10 mouse cellular contexts compared by ENCODE assay signal in genomic region chr7:143343781-143344306, GRCm38 (mm10).
A peak's percentile ranks its signal among the peaks of the same experiment; 100 is the strongest.
DNase-seq lines count a peak whose midpoint lies in the region; ATAC-seq and TF ChIP-seq lines count a peak whose summit lies in the region.
"Had no signal": no experiment of that assay in that cellular context is flagged by ENCODE, and none has a peak within 500 bp of the region (broad histone marks: within the 10 kb centered on the region; RNA-seq: fewer than 3 reads in every experiment).

No protein-coding gene starts in this region.

- no peaks in the 10 kb centered on the region for H3K36me3 ChIP-seq in kidney, adult 2 months (ENCODE audit: control insufficient read depth, insufficient read depth, low read length)
- H3K36me3 ChIP-seq in embryonic facial prominence, embryonic 13.5 days: no peaks in the 10 kb centered on the region
- H3K36me3 ChIP-seq in hindbrain, embryonic 15.5 days: no peaks in the 10 kb centered on the region
- no peaks in the 10 kb centered on the region for H3K36me3 ChIP-seq in midbrain, embryonic 13.5 days

- ATAC-seq in embryonic facial prominence, embryonic 13.5 days (ENCODE audit: insufficient number of reproducible peaks, insufficient read depth, low FRiP score, low TSS enrichment, low read depth): no peak
- 0 out of 2 replicates have a peak, but pooled peaks have one; percentile 40 for ATAC-seq in hindbrain, embryonic 15.5 days (ENCODE audit: low FRiP score, low read depth)
- peak; percentile 55; the same call in 1 of the 2 replicates for ATAC-seq in midbrain, embryonic 13.5 days

- H3K9me3 ChIP-seq in embryonic facial prominence, embryonic 13.5 days: no peaks in the 10 kb centered on the region
- no peaks in the 10 kb centered on the region for H3K9me3 ChIP-seq in hindbrain, embryonic 15.5 days
- no peaks in the 10 kb centered on the region for H3K9me3 ChIP-seq in midbrain, embryonic 13.5 days

- H3K27me3 ChIP-seq in kidney, adult 2 months (replicated peaks; ENCODE audit: control insufficient read depth, insufficient read depth, low read length): no peaks in the 10 kb centered on the region
- H3K27me3 ChIP-seq in embryonic facial prominence, embryonic 13.5 days: no peaks in the 10 kb centered on the region
- H3K27me3 ChIP-seq in hindbrain, embryonic 15.5 days: no peaks in the 10 kb centered on the region
- H3K27me3 ChIP-seq in midbrain, embryonic 13.5 days: no peaks in the 10 kb centered on the region; the same call in 1 of the 2 replicates

- peak; percentile 48 for DNase-seq in kidney, adult 2 months
- no peak for DNase-seq in kidney, adult 8-10 months
- DNase-seq in liver: no peak
- no peak for DNase-seq in cerebellum, postnatal 36 days
- DNase-seq: thymus, postnatal 25 days had no signal

- H3K4me2 ChIP-seq in embryonic facial prominence, embryonic 13.5 days: peak overlapping the region; percentile 34
- H3K4me2 ChIP-seq in hindbrain, embryonic 15.5 days: no peak overlapping the region
- no peak overlapping the region; the same call in 1 of the 2 replicates for H3K4me2 ChIP-seq in midbrain, embryonic 13.5 days (replicated peaks)

- no peak for TF ChIP-seq POLR2A in kidney, adult 2 months (IDR thresholded peaks at IDR 0.05; ENCODE audit: low read depth, low read length)

- H3K4me1 ChIP-seq in kidney, adult 2 months (ENCODE audit: control insufficient read depth, insufficient read depth, low read length): peaks cover 3% of the 10 kb centered on the region; the same call in 1 of the 2 replicates
- peaks cover 31% of the 10 kb centered on the region for H3K4me1 ChIP-seq in embryonic facial prominence, embryonic 13.5 days
- H3K4me1 ChIP-seq in hindbrain, embryonic 15.5 days (replicated peaks): peaks cover 19% of the 10 kb centered on the region
- H3K4me1 ChIP-seq in midbrain, embryonic 13.5 days (replicated peaks): peaks cover 15% of the 10 kb centered on the region

- 0 out of 2 replicates have a peak overlapping the region, but pooled peaks have one; percentile 21 for H3K9ac ChIP-seq in embryonic facial prominence, embryonic 13.5 days
- H3K9ac ChIP-seq in hindbrain, embryonic 15.5 days: no peak overlapping the region
- no peak overlapping the region for H3K9ac ChIP-seq in midbrain, embryonic 13.5 days (replicated peaks)

- H3K27ac ChIP-seq in kidney, adult 2 months (ENCODE audit: insufficient read depth, low read depth, low read length): no peak overlapping the region
- peak overlapping the region; percentile 72 for H3K27ac ChIP-seq in embryonic facial prominence, embryonic 13.5 days
- H3K27ac ChIP-seq in hindbrain, embryonic 15.5 days (replicated peaks): 0 out of 2 replicates have a peak overlapping the region, but pooled peaks have one; percentile 10
- H3K27ac ChIP-seq in midbrain, embryonic 13.5 days: no peak overlapping the region
- H3K27ac ChIP-seq: macrophage had no signal

- whole genome bisulfite sequencing in kidney, adult 2 months: 29% methylated on average over 12 of the region's 12 CpGs
- WGBS in embryonic facial prominence, embryonic 13.5 days: 12% methylated on average over 12 of the region's 12 CpGs
- 24% methylated on average over 12 of the region's 12 CpGs for WGBS in hindbrain, embryonic 15.5 days
- WGBS in midbrain, embryonic 13.5 days: 22% methylated on average over 12 of the region's 12 CpGs

- TF ChIP-seq CTCF in kidney, adult 2 months (conservative IDR thresholded peaks at IDR 0.05; ENCODE audit: insufficient read depth, insufficient read length, low read depth, low read length): no peak

- no peak overlapping the region for H3K4me3 ChIP-seq in kidney, adult 2 months (ENCODE audit: insufficient read depth, low read depth, low read length)
- no peak overlapping the region for H3K4me3 ChIP-seq in embryonic facial prominence, embryonic 13.5 days
- H3K4me3 ChIP-seq in hindbrain, embryonic 15.5 days: no peak overlapping the region
- H3K4me3 ChIP-seq in midbrain, embryonic 13.5 days (replicated peaks): no peak overlapping the region
- H3K4me3 ChIP-seq: erythroblast, embryonic 14.5 days had no signal

Comparison
In these comparisons a context has a peak if more than half of its experiments do, and no peak if none do; other contexts are left out.
1. H3K27ac ChIP-seq: peak in embryonic facial prominence, embryonic 13.5 days (single experiment) and hindbrain, embryonic 15.5 days (single experiment); none in kidney, adult 2 months (single experiment) and midbrain, embryonic 13.5 days (single experiment).